Mouse (Mus musculus): ENCODE results near the gene Mrpl55. TPM values are rescaled to one million over a fixed set of nuclear protein-coding genes. Genes with fewer than 3 reads are reported as not detected.
"Not testable (repeated sequence)": the region's sequence is repeated elsewhere in the genome, so short reads cannot be mapped to it uniquely, and the experiment has no call there.

The Mrpl55 gene
- polyA plus RNA-seq, 1 experiment: not detected

DNA sequence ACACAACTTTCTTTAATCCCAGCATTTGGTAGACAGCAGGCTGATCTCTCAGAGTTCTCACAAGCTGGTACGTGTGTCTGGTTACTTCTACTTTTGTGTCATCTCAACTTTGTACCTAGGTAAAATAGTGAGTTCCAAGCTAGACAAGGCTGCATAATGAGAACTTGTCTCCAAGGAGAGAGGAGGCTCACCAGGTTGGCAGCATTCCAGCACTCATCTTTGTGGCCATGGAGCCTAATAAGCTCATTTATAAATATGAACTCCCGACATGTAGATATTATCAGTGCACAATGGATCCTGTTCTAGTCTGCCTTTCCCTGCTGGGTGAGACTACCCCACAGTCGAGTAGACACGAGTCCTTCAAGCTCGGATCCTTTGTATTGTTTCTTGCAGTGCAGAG, 7.3 kb downstream of the Mrpl55 start:
- Histone ChIP-seq H3K4me1 (ENCODE audit: control insufficient read depth, insufficient read depth, low read length) (peaks cover 8% of the 10 kb centered on the region), H3K27ac (ENCODE audit: insufficient read depth, low read depth, low read length) (no peak overlapping the region), H3K4me3 (ENCODE audit: insufficient read depth, low read depth, low read length) (no peak overlapping the region)
- 41% methylated on average over 5 of the region's 5 CpGs for WGBS
- no peak for TF ChIP-seq CTCF (IDR thresholded peaks at IDR 0.05; ENCODE audit: insufficient read depth, low read depth, low read length)
- no peak for TF ChIP-seq POLR2A (IDR thresholded peaks at IDR 0.05; ENCODE audit: insufficient read depth, low read depth, low read length)

DNA sequence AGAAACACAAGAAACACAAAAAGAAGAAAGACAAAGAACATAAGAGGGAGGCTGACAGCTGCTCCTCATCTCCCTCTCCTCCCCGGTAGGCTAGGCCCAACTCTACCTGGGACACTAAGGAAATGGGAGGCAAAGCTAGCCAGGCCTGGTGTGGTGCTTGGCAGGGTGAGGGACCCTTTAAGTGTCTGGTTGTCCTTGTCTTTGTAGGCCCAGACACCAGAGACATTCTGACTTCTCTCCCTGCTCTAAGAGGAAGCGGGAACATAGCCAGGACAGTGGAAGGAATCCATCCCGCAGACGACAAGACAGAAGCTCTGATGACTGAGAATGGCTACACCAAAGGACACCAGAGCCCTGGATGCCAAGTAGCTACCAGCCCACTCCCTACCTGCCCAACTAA, 7.7 kb downstream of the Mrpl55 start:
- H3K4me1 ChIP-seq (ENCODE audit: control insufficient read depth, insufficient read depth, low read length): peaks cover 8% of the 10 kb centered on the region
- H3K27ac ChIP-seq (ENCODE audit: insufficient read depth, low read depth, low read length): no peak overlapping the region
- no peak overlapping the region for H3K4me3 ChIP-seq (ENCODE audit: insufficient read depth, low read depth, low read length)
- TF ChIP-seq CTCF (IDR thresholded peaks at IDR 0.05; ENCODE audit: insufficient read depth, low read depth, low read length) (no peak), POLR2A (IDR thresholded peaks at IDR 0.05; ENCODE audit: insufficient read depth, low read depth, low read length) (no peak)
- WGBS: 77% methylated on average over 4 of the region's 4 CpGs

DNA sequence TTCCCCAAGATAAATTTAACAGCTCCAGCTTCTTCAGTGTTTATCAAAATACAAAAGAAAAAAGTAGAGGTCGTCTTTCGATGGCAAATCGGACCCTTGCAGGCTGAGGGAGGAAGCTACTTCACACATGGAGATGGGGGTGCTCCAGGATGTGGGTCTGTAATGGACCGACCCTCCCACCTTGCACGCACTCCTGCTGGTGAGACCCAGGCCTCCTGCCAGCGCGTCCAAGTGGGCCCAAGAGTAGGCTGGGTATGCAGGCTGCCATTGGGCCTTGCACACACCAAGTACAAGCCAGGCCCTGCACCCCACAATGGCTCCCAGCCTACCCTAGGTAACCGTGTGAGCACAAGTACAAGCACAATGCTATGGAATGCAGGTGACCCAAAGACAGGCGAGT, 9.3 kb downstream of the Mrpl55 start:
- not testable (repeated sequence) for H3K4me1 ChIP-seq (ENCODE audit: control insufficient read depth, insufficient read depth, low read length); H3K4me3 ChIP-seq (ENCODE audit: insufficient read depth, low read depth, low read length); H3K27ac ChIP-seq (ENCODE audit: insufficient read depth, low read depth, low read length)
- WGBS: 73% methylated on average over 9 of the region's 9 CpGs

DNA sequence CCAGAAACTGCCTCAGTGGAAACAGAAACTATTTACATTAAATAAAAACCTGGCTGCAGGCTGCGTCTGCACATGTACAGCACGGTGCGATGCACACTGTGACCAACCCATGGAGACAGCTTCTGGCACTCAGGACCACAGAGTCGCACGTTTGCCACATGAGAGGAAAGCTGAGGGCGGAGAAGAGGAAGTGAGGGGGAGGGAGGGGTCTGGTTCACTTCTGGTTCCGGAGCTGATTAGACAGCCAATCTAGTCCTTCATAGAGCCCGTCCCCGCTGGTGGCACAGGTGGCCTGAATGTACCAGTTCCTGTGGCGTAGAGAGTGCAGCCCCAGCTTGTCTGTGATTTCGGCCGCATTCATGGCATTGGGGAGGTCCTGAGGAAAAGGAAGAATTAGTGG, 10.0 kb downstream of the Mrpl55 start:
- H3K4me1 ChIP-seq (ENCODE audit: control insufficient read depth, insufficient read depth, low read length); H3K4me3 ChIP-seq (ENCODE audit: insufficient read depth, low read depth, low read length); H3K27ac ChIP-seq (ENCODE audit: insufficient read depth, low read depth, low read length): not testable (repeated sequence)
- 70% methylated on average over 12 of the region's 12 CpGs for WGBS

DNA sequence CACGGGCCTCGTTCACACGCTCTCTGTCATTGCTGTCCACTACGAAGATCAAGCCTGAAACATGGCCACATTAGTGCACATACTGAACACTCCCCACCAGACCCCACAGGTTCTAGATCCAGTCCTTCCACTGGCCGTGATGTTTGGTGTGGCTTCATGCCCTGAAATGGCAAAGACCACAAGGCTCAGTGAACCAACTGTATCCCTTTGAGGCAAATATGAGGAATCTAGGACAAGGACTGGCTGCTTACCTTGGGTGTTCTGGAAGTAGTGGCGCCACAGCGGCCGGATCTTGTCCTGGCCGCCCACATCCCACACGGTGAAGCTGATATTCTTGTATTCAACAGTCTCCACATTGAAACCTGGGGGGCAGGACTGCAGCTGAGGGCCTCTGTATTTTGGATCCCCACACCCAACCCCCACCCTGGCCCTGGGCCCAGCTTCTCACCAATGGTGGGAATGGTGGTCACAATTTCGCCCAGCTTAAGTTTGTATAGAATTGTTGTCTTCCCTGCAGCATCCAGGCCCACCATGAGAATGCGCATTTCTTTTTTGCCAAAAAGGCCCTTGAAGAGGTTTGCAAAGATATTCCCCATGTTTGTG, 10.7 kb downstream of the Mrpl55 start:
- Histone ChIP-seq H3K4me1 (ENCODE audit: control insufficient read depth, insufficient read depth, low read length) (peaks cover 7% of the 10 kb centered on the region), H3K4me3 (ENCODE audit: insufficient read depth, low read depth, low read length) (no peak overlapping the region), H3K27ac (ENCODE audit: insufficient read depth, low read depth, low read length) (no peak overlapping the region)
- WGBS: 76% methylated on average over 12 of the region's 12 CpGs
- no peak for TF ChIP-seq POLR2A (IDR thresholded peaks at IDR 0.05; ENCODE audit: insufficient read depth, low read depth, low read length)
- no peak for TF ChIP-seq CTCF (IDR thresholded peaks at IDR 0.05; ENCODE audit: insufficient read depth, low read depth, low read length)

DNA sequence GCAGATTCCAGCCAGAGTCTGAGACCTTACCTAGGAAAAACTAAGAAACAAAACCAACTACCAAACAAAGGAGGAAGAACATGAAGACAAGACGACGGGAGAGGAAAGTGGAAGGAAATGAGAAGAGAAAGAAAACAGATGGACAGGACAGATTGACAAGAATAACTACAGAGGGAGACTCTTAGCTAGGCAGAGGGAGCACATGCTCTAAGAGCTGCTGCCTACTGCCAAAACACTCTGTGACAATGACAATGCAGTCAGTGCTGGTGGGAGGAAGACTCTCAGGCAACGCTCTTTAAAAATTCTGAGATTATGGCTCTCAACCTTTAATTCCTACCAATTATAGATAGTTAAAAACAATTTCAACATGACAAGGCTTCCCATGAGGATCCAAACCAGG, 14.7 kb downstream of the Mrpl55 start:
- no peak for TF ChIP-seq POLR2A (IDR thresholded peaks at IDR 0.05; ENCODE audit: insufficient read depth, low read depth, low read length)
- no peak for TF ChIP-seq CTCF (IDR thresholded peaks at IDR 0.05; ENCODE audit: insufficient read depth, low read depth, low read length)
- H3K27ac ChIP-seq (ENCODE audit: insufficient read depth, low read depth, low read length): no peak overlapping the region
- H3K4me1 ChIP-seq (ENCODE audit: control insufficient read depth, insufficient read depth, low read length): peaks cover 4% of the 10 kb centered on the region; the same call in 1 of the 2 replicates
- H3K4me3 ChIP-seq (ENCODE audit: insufficient read depth, low read depth, low read length): no peak overlapping the region
- WGBS: 15% methylated on average over 3 of the region's 3 CpGs

DNA sequence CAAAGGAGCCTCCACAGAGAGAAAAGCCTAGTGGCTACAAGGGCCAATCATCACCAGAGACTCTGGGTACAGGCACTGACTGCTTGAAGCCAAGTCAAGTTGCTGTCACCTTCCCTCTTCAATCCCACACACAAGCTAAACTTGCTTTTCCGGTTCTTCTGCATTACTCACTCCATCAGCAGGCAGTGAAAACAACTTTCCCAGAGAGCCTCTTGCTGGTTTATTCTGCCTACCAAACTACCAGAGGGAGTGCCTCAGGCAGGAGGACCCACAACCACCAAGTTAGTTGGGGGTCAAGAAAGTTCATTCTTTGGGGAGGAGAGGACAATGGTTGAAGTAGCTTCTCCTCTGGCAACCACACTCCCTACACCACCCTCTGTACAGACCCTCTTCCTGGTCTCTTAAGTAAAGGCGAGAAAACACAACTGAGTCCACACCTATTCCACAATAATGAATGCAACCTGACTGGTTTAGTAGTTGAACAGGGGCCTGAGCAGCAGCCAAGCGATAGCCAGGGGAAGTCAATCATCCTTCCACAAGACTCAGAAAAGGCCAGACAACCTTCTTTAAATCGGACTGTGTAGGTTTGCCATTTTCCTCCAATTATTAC, 16.2 kb downstream of the Mrpl55 start:
- Histone ChIP-seq H3K4me1 (ENCODE audit: control insufficient read depth, insufficient read depth, low read length) (peaks cover 6% of the 10 kb centered on the region; the same call in 1 of the 2 replicates), H3K27ac (ENCODE audit: insufficient read depth, low read depth, low read length) (no peak overlapping the region), H3K4me3 (ENCODE audit: insufficient read depth, low read depth, low read length) (no peak overlapping the region)
- 75% methylated on average over 4 of the region's 4 CpGs for WGBS
- TF ChIP-seq POLR2A (IDR thresholded peaks at IDR 0.05; ENCODE audit: insufficient read depth, low read depth, low read length) (no peak), CTCF (IDR thresholded peaks at IDR 0.05; ENCODE audit: insufficient read depth, low read depth, low read length) (no peak)

DNA sequence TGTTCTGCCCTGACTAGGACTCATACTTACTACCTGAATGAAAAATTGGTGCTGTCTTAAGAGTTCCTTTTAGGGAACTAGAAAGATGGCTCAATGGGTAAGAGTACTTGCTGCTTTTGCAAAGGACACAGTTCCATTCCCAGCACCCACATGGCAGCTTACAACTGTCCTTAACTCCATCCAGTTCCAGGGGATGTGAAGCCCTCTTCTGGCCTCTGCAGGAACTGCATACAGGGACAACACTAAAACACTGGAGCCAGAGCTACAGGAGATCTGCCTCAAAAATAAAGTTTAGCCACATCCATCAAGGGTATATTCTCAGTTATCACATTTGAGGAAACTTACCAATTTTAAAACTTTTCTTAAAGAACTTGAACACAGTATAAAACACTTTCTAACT, 16.8 kb downstream of the Mrpl55 start:
- no peak for TF ChIP-seq CTCF (IDR thresholded peaks at IDR 0.05; ENCODE audit: insufficient read depth, low read depth, low read length)
- TF ChIP-seq POLR2A (IDR thresholded peaks at IDR 0.05; ENCODE audit: insufficient read depth, low read depth, low read length): no peak
- Histone ChIP-seq H3K27ac (ENCODE audit: insufficient read depth, low read depth, low read length) (no peak overlapping the region), H3K4me3 (ENCODE audit: insufficient read depth, low read depth, low read length) (no peak overlapping the region), H3K4me1 (ENCODE audit: control insufficient read depth, insufficient read depth, low read length) (peaks cover 6% of the 10 kb centered on the region; the same call in 1 of the 2 replicates)

- Histone ChIP-seq H3K27ac (ENCODE audit: insufficient read depth, low read depth, low read length) (no peak overlapping the region), H3K4me1 (ENCODE audit: control insufficient read depth, insufficient read depth, low read length) (peaks cover 10% of the 10 kb centered on the region), H3K4me3 (ENCODE audit: insufficient read depth, low read depth, low read length) (no peak overlapping the region)
- TF ChIP-seq POLR2A (IDR thresholded peaks at IDR 0.05; ENCODE audit: insufficient read depth, low read depth, low read length): no peak
- TF ChIP-seq CTCF (IDR thresholded peaks at IDR 0.05; ENCODE audit: insufficient read depth, low read depth, low read length): no peak
Observed at GRCm38 (mm10) chr11:59221604-59222003, 19.3 kb downstream of the Mrpl55 start.

DNA sequence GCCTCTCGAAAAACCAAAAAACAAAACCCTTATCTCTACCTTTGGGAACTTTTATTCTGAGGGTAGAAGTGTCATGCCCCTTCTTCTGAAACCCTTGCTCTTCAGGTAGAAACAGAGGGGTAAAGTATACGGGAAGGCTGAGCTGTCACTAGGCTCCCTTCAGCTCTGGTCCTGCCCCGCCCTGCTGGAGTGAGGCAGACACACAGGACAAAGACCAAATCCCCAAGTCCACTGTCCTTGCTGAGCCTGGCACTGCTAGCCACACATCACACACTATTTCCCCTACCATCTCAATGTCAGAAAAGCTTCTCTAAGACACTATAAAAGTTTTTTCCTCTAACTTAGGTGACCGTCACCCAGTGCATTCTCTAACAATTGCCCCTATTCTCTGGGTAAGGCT, 20.0 kb downstream of the Mrpl55 start:
- WGBS: 86% methylated on average over 4 of the region's 4 CpGs
- Histone ChIP-seq H3K27ac (ENCODE audit: insufficient read depth, low read depth, low read length) (no peak overlapping the region), H3K4me1 (ENCODE audit: control insufficient read depth, insufficient read depth, low read length) (peaks cover 10% of the 10 kb centered on the region), H3K4me3 (ENCODE audit: insufficient read depth, low read depth, low read length) (no peak overlapping the region)
- TF ChIP-seq POLR2A (IDR thresholded peaks at IDR 0.05; ENCODE audit: insufficient read depth, low read depth, low read length): no peak
- no peak for TF ChIP-seq CTCF (IDR thresholded peaks at IDR 0.05; ENCODE audit: insufficient read depth, low read depth, low read length)
